8 mouse cellular contexts compared by ENCODE assay signal in genomic region chr6:72566044-72566443, GRCm38 (mm10). TPM values are rescaled to one million over a fixed set of nuclear protein-coding genes. Genes with fewer than 3 reads are reported as not detected.
DNase-seq lines count a peak whose midpoint lies in the region; ATAC-seq and TF ChIP-seq lines count a peak whose summit lies in the region.

No protein-coding gene starts in this region.

- no peak overlapping the region for H3K27ac ChIP-seq in CH12.LX (ENCODE audit: insufficient read depth, low read depth)
- H3K27ac ChIP-seq in forebrain, embryonic 12.5 days: no peak overlapping the region
- no peak overlapping the region for H3K27ac ChIP-seq in neural tube, embryonic 15.5 days (replicated peaks)

- no peaks in the 10 kb centered on the region for H3K9me3 ChIP-seq in CH12.LX (replicated peaks; ENCODE audit: low read length)
- no peaks in the 10 kb centered on the region for H3K9me3 ChIP-seq in forebrain, embryonic 12.5 days
- no peaks in the 10 kb centered on the region for H3K9me3 ChIP-seq in neural tube, embryonic 15.5 days (replicated peaks)

- TF ChIP-seq RAD21 in CH12.LX (IDR thresholded peaks at IDR 0.05; ENCODE audit: low read depth, low read length): peak; percentile 97

- WGBS in forebrain, embryonic 12.5 days: 2% methylated on average over 4 of the region's 4 CpGs
- WGBS in neural tube, embryonic 15.5 days: 5% methylated on average over 4 of the region's 4 CpGs

- H3K27me3 ChIP-seq in CH12.LX (replicated peaks): no peaks in the 10 kb centered on the region
- no peaks in the 10 kb centered on the region for H3K27me3 ChIP-seq in forebrain, embryonic 12.5 days
- no peaks in the 10 kb centered on the region for H3K27me3 ChIP-seq in neural tube, embryonic 15.5 days (replicated peaks)

- H3K4me1 ChIP-seq in CH12.LX (ENCODE audit: control insufficient read depth in 1 of 2, insufficient read depth in 2 of 2): peaks cover 0 to 6% of the 10 kb centered on the region in 2 experiments; a peak in 1 of 4 replicates
- peaks cover 4% of the 10 kb centered on the region; the same call in 1 of the 2 replicates for H3K4me1 ChIP-seq in forebrain, embryonic 12.5 days
- peaks cover 7% of the 10 kb centered on the region; the same call in 1 of the 2 replicates for H3K4me1 ChIP-seq in neural tube, embryonic 15.5 days

- in situ Hi-C loops in CH12.LX (cut with MboI; ENCODE audit: low pct_ligation_motif_present, low pct_unique_long_range_greater_than_20kb, low sequenced_read_pairs): no loop called here

- no peak for TF ChIP-seq EP300 in CH12.LX (IDR thresholded peaks at IDR 0.05; ENCODE audit: low read length)

- H3K4me3 ChIP-seq in CH12.LX (replicated peaks in 1 of 3; ENCODE audit: low read depth in 2 of 3, low read length in 2 of 3, poor library complexity in 1 of 3): no peak overlapping the region
- H3K4me3 ChIP-seq in forebrain, embryonic 12.5 days (replicated peaks): no peak overlapping the region
- no peak overlapping the region for H3K4me3 ChIP-seq in neural tube, embryonic 15.5 days (replicated peaks)

- DNase-seq in CH12.LX (ENCODE audit: extremely low read depth): peak; percentile 84
- peak; percentile 78 for DNase-seq in c-Kit-positive CD71-positive TER-119-negative erythroid progenitor cells, embryonic 14.5 days (ENCODE audit: low read depth)
- peak; percentile 87 to 93 for DNase-seq in heart, postnatal 14 days
- DNase-seq in layer of hippocampus, adult 11-12 months (ENCODE audit: low spot score): peak; percentile 96
- peak; percentile 82 to 86 for DNase-seq in lung, adult 18-20 months
- peak; percentile 92 for DNase-seq in testis, postnatal 10 days (ENCODE audit: low spot score)

- peak; percentile 48 to 97; a peak in 3 of 4 replicates for TF ChIP-seq CTCF in CH12.LX (conservative IDR thresholded peaks at IDR 0.05 in 1 of 2, IDR thresholded peaks at IDR 0.05 in 1 of 2; ENCODE audit: low read depth in 2 of 2, low read length in 2 of 2)

- intact Hi-C loops in heart, postnatal 14 days (cut with DNase I): loop anchor here (1.0 kb wide), 2 partner anchors 31 to 139 kb away; no protein-coding TSS in a partner anchor

- H3K36me3 ChIP-seq in CH12.LX (replicated peaks in 1 of 2; ENCODE audit: control insufficient read depth in 1 of 2, insufficient read depth in 1 of 2, low read length in 1 of 2): peaks cover 36 to 71% of the 10 kb centered on the region in 2 experiments
- H3K36me3 ChIP-seq in forebrain, embryonic 12.5 days (replicated peaks): peaks cover 6% of the 10 kb centered on the region; the same call in 1 of the 2 replicates
- H3K36me3 ChIP-seq in neural tube, embryonic 15.5 days: 0 out of 2 replicates have a peak, but pooled peaks cover 12% of the 10 kb centered on the region

- H3K9ac ChIP-seq in CH12.LX (ENCODE audit: insufficient read depth, low read depth): no peak overlapping the region
- H3K9ac ChIP-seq in forebrain, embryonic 12.5 days: no peak overlapping the region
- H3K9ac ChIP-seq in neural tube, embryonic 15.5 days (replicated peaks): no peak overlapping the region

- TF ChIP-seq POLR2A in CH12.LX (IDR thresholded peaks at IDR 0.05; ENCODE audit: low read depth, low read length): no peak

- dilution Hi-C loops in CH12.LX (cut with MboI; ENCODE audit: extremely low pct_ligation_motif_present, extremely low pct_unique_long_range_greater_than_20kb, low sequenced_read_pairs): no loop called here

- H3K79me2 ChIP-seq in CH12.LX (replicated peaks; ENCODE audit: control insufficient read depth, extremely low read depth, insufficient read depth, poor library complexity, severe bottlenecking): no peaks in the 10 kb centered on the region

- peak; percentile 88 for ATAC-seq in forebrain, embryonic 12.5 days (ENCODE audit: low FRiP score)
- ATAC-seq in neural tube, embryonic 15.5 days (ENCODE audit: low FRiP score): peak; percentile 86

- no peak overlapping the region for H3K4me2 ChIP-seq in CH12.LX (ENCODE audit: insufficient read depth, low read depth, poor library complexity, severe bottlenecking)
- 0 out of 2 replicates have a peak overlapping the region, but pooled peaks have one; percentile 9 for H3K4me2 ChIP-seq in forebrain, embryonic 12.5 days
- peak overlapping the region; percentile 22 for H3K4me2 ChIP-seq in neural tube, embryonic 15.5 days

TF ChIP-seq in CH12.LX, 34 proteins besides CTCF, POLR2A, EP300 and RAD21:
- TF ChIP-seq NRF1 (IDR thresholded peaks at IDR 0.05; ENCODE audit: low read depth, low read length): no peak
- TF ChIP-seq ZNF384 (IDR thresholded peaks at IDR 0.05; ENCODE audit: low read depth, low read length): no peak
- no peak for TF ChIP-seq CHD2 (IDR thresholded peaks at IDR 0.05; ENCODE audit: low read length)
- TF ChIP-seq PAX5 (IDR thresholded peaks at IDR 0.05; ENCODE audit: low read length): no peak
- TF ChIP-seq SMC3 (IDR thresholded peaks at IDR 0.05; ENCODE audit: low read depth, low read length): peak; percentile 94
- peak; percentile 67 for TF ChIP-seq ZC3H11A (IDR thresholded peaks at IDR 0.05; ENCODE audit: low read depth, low read length)
- no peak for TF ChIP-seq USF2 (conservative IDR thresholded peaks at IDR 0.05; ENCODE audit: low read depth, low read length)
- TF ChIP-seq BHLHE40 (IDR thresholded peaks at IDR 0.05; ENCODE audit: low read depth, low read length): no peak
- TF ChIP-seq JUN (IDR thresholded peaks at IDR 0.05; ENCODE audit: insufficient read depth, low read depth, low read length): no peak
- no peak for TF ChIP-seq TBP (conservative IDR thresholded peaks at IDR 0.05; ENCODE audit: low read depth, low read length)
- TF ChIP-seq POLR2AphosphoS2 (IDR thresholded peaks at IDR 0.05; ENCODE audit: low read depth, low read length): no peak
- no peak for TF ChIP-seq NELFE (IDR thresholded peaks at IDR 0.05; ENCODE audit: low read depth, low read length)
- no peak for TF ChIP-seq TCF12 (IDR thresholded peaks at IDR 0.05; ENCODE audit: low read depth, low read length)
- TF ChIP-seq E2F4 (IDR thresholded peaks at IDR 0.05; ENCODE audit: insufficient replicate concordance, low read depth, low read length): no peak
- no peak for TF ChIP-seq MAFK (IDR thresholded peaks at IDR 0.05; ENCODE audit: insufficient replicate concordance, low read length)
- no peak for TF ChIP-seq SIN3A (IDR thresholded peaks at IDR 0.05; ENCODE audit: low read length)
- no peak for TF ChIP-seq GABPA (IDR thresholded peaks at IDR 0.05; ENCODE audit: insufficient replicate concordance, low read depth, low read length)
- TF ChIP-seq RCOR1 (conservative IDR thresholded peaks at IDR 0.05; ENCODE audit: low read depth, low read length): no peak
- TF ChIP-seq ELF1 (IDR thresholded peaks at IDR 0.05; ENCODE audit: low read depth, low read length): 0 out of 2 replicates have a peak, but pooled peaks have one; percentile 11
- TF ChIP-seq MXI1 (IDR thresholded peaks at IDR 0.05; ENCODE audit: low read depth, low read length): no peak
- no peak for TF ChIP-seq MAZ (IDR thresholded peaks at IDR 0.05; ENCODE audit: low read depth, low read length)
- TF ChIP-seq MEF2A (IDR thresholded peaks at IDR 0.05; ENCODE audit: borderline replicate concordance, low read depth, low read length): no peak
TF ChIP-seq in CH12.LX: peak in this region for 3.

RNA-seq across cellular contexts. Expression of gene Capg, which starts 21.9 kb away (rescaled TPM):
- total RNA-seq in CH12.LX (2012; rRNA removed) (211 and 264 TPM in 2 replicates), CH12.LX (2014; rRNA removed) (174 and 175 TPM in 2 replicates)
- polyA plus RNA-seq in CH12.LX (2012; ENCODE audit: insufficient read length, low read depth): 196 and 201 TPM in 2 replicates
- 4.1 and 5.4 TPM in 2 replicates for polyA plus RNA-seq in forebrain, embryonic 12.5 days (2016; fragmentation: Nextera tagmentation; extraction: Ambion mirVana)
- total RNA-seq in heart, postnatal 14 days (2021): 10 to 100 TPM in 1 of 2 experiments, 1 to 10 TPM in 1; 9.9 to 10.0 TPM
- 8.4 and 23.4 TPM in 2 replicates for polyA plus RNA-seq in neural tube, embryonic 15.5 days (2015; fragmentation: Nextera tagmentation; extraction: Ambion mirVana)

RNA-seq across cellular contexts. Expression of gene Elmod3, which starts 32.2 kb away (rescaled TPM):
- total RNA-seq in CH12.LX (2012; rRNA removed) (4.7 and 7.1 TPM in 2 replicates), CH12.LX (2014; rRNA removed) (4.0 and 4.2 TPM in 2 replicates)
- polyA plus RNA-seq in CH12.LX (2012; ENCODE audit: insufficient read length, low read depth): 9.0 TPM in 2 replicates
- polyA plus RNA-seq in forebrain, embryonic 12.5 days (2016; fragmentation: Nextera tagmentation; extraction: Ambion mirVana): 16.0 and 16.2 TPM in 2 replicates
- 10 to 100 TPM; 16.7 to 19.2 TPM for total RNA-seq in heart, postnatal 14 days (2021)
- polyA plus RNA-seq in neural tube, embryonic 15.5 days (2015; fragmentation: Nextera tagmentation; extraction: Ambion mirVana): 14.3 and 16.6 TPM in 2 replicates

RNA-seq across cellular contexts. Expression of gene Retsat, which starts 32.2 kb away (rescaled TPM):
- total RNA-seq in CH12.LX (2012; rRNA removed) (12.5 and 15.6 TPM in 2 replicates), CH12.LX (2014; rRNA removed) (14.0 and 15.5 TPM in 2 replicates)
- polyA plus RNA-seq in CH12.LX (2012; ENCODE audit: insufficient read length, low read depth): 27.7 and 28.6 TPM in 2 replicates
- 4.6 and 5.3 TPM in 2 replicates for polyA plus RNA-seq in forebrain, embryonic 12.5 days (2016; fragmentation: Nextera tagmentation; extraction: Ambion mirVana)
- total RNA-seq in heart, postnatal 14 days (2021): 100 to 1,000 TPM; 164 to 166 TPM
- polyA plus RNA-seq in neural tube, embryonic 15.5 days (2015; fragmentation: Nextera tagmentation; extraction: Ambion mirVana): 4.9 and 8.2 TPM in 2 replicates

RNA-seq across cellular contexts. Expression of gene Sh2d6, which starts 44.5 kb away (rescaled TPM):
- total RNA-seq in CH12.LX (2012; rRNA removed) (0.50 and 1.7 TPM in 2 replicates), CH12.LX (2014; rRNA removed) (0.78 and 1.1 TPM in 2 replicates)
- 4.3 and 4.9 TPM in 2 replicates for polyA plus RNA-seq in CH12.LX (2012; ENCODE audit: insufficient read length, low read depth)
- polyA plus RNA-seq in forebrain, embryonic 12.5 days (2016; fragmentation: Nextera tagmentation; extraction: Ambion mirVana): 0.40 and 0.47 TPM in 2 replicates
- under 1 TPM in 1 of 2 experiments, not detected in 1; 0.29 TPM for total RNA-seq in heart, postnatal 14 days (2021)
- polyA plus RNA-seq in neural tube, embryonic 15.5 days (2015; fragmentation: Nextera tagmentation; extraction: Ambion mirVana): 0.24 and 0.70 TPM in 2 replicates

RNA-seq across cellular contexts. Expression of gene Tgoln1, which starts 50.8 kb away (rescaled TPM):
- 22.6 and 27.9 TPM in 2 replicates for total RNA-seq in CH12.LX (2012; rRNA removed)
- total RNA-seq in CH12.LX (2014; rRNA removed): 20.0 and 23.5 TPM in 2 replicates
- 29.0 and 33.6 TPM in 2 replicates for polyA plus RNA-seq in CH12.LX (2012; ENCODE audit: insufficient read length, low read depth)
- 31.0 and 32.1 TPM in 2 replicates for polyA plus RNA-seq in forebrain, embryonic 12.5 days (2016; fragmentation: Nextera tagmentation; extraction: Ambion mirVana)
- total RNA-seq in heart, postnatal 14 days (2021): 10 to 100 TPM; 46.4 to 47.6 TPM
- 36.3 and 38.0 TPM in 2 replicates for polyA plus RNA-seq in neural tube, embryonic 15.5 days (2015; fragmentation: Nextera tagmentation; extraction: Ambion mirVana)
